ENCODE assay signal across 14 mouse cellular contexts in genomic region chr17:36225231-36225824, GRCm38 (mm10). TPM values are rescaled to one million over a fixed set of nuclear protein-coding genes. Genes with fewer than 3 reads are reported as not detected.
DNase-seq lines count a peak whose midpoint lies in the region; ATAC-seq and TF ChIP-seq lines count a peak whose summit lies in the region.
"Had no signal": no experiment of that assay in that cellular context is flagged by ENCODE, and none has a peak within 500 bp of the region (broad histone marks: within the 10 kb centered on the region; RNA-seq: fewer than 3 reads in every experiment).

No protein-coding gene starts in this region.

- peaks cover 6% of the 10 kb centered on the region for H3K4me1 ChIP-seq in forebrain, embryonic 10.5 days
- no peaks in the 10 kb centered on the region for H3K4me1 ChIP-seq in forebrain, embryonic 12.5 days
- H3K4me1 ChIP-seq in lung, embryonic 14.5 days (ENCODE audit: insufficient read depth): no peaks in the 10 kb centered on the region
- H3K4me1 ChIP-seq in hindbrain, embryonic 16.5 days (ENCODE audit: control insufficient read depth, insufficient read depth, low read depth, low read length): no peaks in the 10 kb centered on the region
- H3K4me1 ChIP-seq in liver, embryonic 11.5 days (replicated peaks; ENCODE audit: control insufficient read depth, insufficient read depth, low read length): no peaks in the 10 kb centered on the region

- no peak for DNase-seq in forebrain, embryonic 10.5 days (ENCODE audit: extremely low spot score, low spot score)
- no peak for DNase-seq in lung, embryonic 14.5 days
- no peak for DNase-seq in lung, postnatal 14 days
- peak; percentile 8 for DNase-seq in brain, embryonic 14.5 days (ENCODE audit: low read depth)
- DNase-seq in liver, embryonic 11.5 days (ENCODE audit: low spot score): no peak
- DNase-seq: adrenal gland, postnatal 14 days; cerebellum, adult 18-20 months; gastrocnemius, postnatal 25 days had no signal

- no peaks in the 10 kb centered on the region for H3K36me3 ChIP-seq in forebrain, embryonic 10.5 days (replicated peaks)
- no peaks in the 10 kb centered on the region for H3K36me3 ChIP-seq in forebrain, embryonic 12.5 days (replicated peaks)
- H3K36me3 ChIP-seq in lung, embryonic 14.5 days (ENCODE audit: insufficient read depth): no peaks in the 10 kb centered on the region
- no peaks in the 10 kb centered on the region for H3K36me3 ChIP-seq in hindbrain, embryonic 16.5 days (ENCODE audit: control insufficient read depth, insufficient read depth, low read length)
- no peaks in the 10 kb centered on the region for H3K36me3 ChIP-seq in liver, embryonic 11.5 days (ENCODE audit: control insufficient read depth, insufficient read depth, low read length)

- TF ChIP-seq CTCF in lung, embryonic 14.5 days (IDR thresholded peaks at IDR 0.05; ENCODE audit: low read depth): no peak
- TF ChIP-seq CTCF in brain, embryonic 14.5 days (IDR thresholded peaks at IDR 0.05; ENCODE audit: borderline replicate concordance, extremely low read depth, insufficient read depth, insufficient read length): no peak

- no peak for ATAC-seq in forebrain, embryonic 12.5 days (ENCODE audit: low FRiP score)
- ATAC-seq in lung, embryonic 14.5 days (ENCODE audit: insufficient read depth): peak; percentile 31; the same call in 1 of the 2 replicates
- ATAC-seq in hindbrain, embryonic 16.5 days: no peak
- no peak for ATAC-seq in liver, embryonic 11.5 days (replicated peaks; ENCODE audit: low FRiP score)
- ATAC-seq in CD4-positive, CD25-positive, alpha-beta regulatory T cell, adult 4 months: no peak
- ATAC-seq: lung, postnatal 0 days had no signal

- H3K9me3 ChIP-seq in forebrain, embryonic 10.5 days: no peaks in the 10 kb centered on the region
- no peaks in the 10 kb centered on the region for H3K9me3 ChIP-seq in forebrain, embryonic 12.5 days
- no peaks in the 10 kb centered on the region for H3K9me3 ChIP-seq in lung, embryonic 14.5 days (ENCODE audit: low read depth, low read length)
- H3K9me3 ChIP-seq in hindbrain, embryonic 16.5 days (ENCODE audit: control insufficient read depth, low read length): no peaks in the 10 kb centered on the region
- no peaks in the 10 kb centered on the region for H3K9me3 ChIP-seq in liver, embryonic 11.5 days (ENCODE audit: control insufficient read depth, low read length)

- peak overlapping the region; percentile 14 for H3K4me3 ChIP-seq in forebrain, embryonic 10.5 days
- no peak overlapping the region for H3K4me3 ChIP-seq in forebrain, embryonic 12.5 days (replicated peaks)
- H3K4me3 ChIP-seq in lung, embryonic 14.5 days (ENCODE audit: low read depth, low read length): no peak overlapping the region
- H3K4me3 ChIP-seq in hindbrain, embryonic 16.5 days (ENCODE audit: low read length): no peak overlapping the region
- H3K4me3 ChIP-seq in liver, embryonic 11.5 days (ENCODE audit: low read depth, low read length): no peak overlapping the region
- H3K4me3 ChIP-seq: left cerebral cortex, adult 2 months had no signal

- no peak overlapping the region for H3K4me2 ChIP-seq in forebrain, embryonic 12.5 days
- peak overlapping the region; percentile 21 for H3K4me2 ChIP-seq in lung, embryonic 14.5 days
- peak overlapping the region; percentile 16 for H3K4me2 ChIP-seq in hindbrain, embryonic 16.5 days (ENCODE audit: low read length)
- H3K4me2 ChIP-seq in liver, embryonic 11.5 days: no peak overlapping the region

- peaks cover 46% of the 10 kb centered on the region for H3K27me3 ChIP-seq in forebrain, embryonic 10.5 days (ENCODE audit: poor library complexity, severe bottlenecking)
- peaks cover 33% of the 10 kb centered on the region for H3K27me3 ChIP-seq in forebrain, embryonic 12.5 days
- H3K27me3 ChIP-seq in lung, embryonic 14.5 days (ENCODE audit: insufficient read depth, low read length): peaks cover 39% of the 10 kb centered on the region
- H3K27me3 ChIP-seq in hindbrain, embryonic 16.5 days (replicated peaks; ENCODE audit: control insufficient read depth, insufficient read depth, low read length): peaks cover 19% of the 10 kb centered on the region
- H3K27me3 ChIP-seq in liver, embryonic 11.5 days (replicated peaks; ENCODE audit: control insufficient read depth, insufficient read depth, low read length): peaks cover 57% of the 10 kb centered on the region

- H3K9ac ChIP-seq in forebrain, embryonic 12.5 days: no peak overlapping the region
- H3K9ac ChIP-seq in lung, embryonic 14.5 days: no peak overlapping the region
- H3K9ac ChIP-seq in hindbrain, embryonic 16.5 days (ENCODE audit: low read depth, low read length): no peak overlapping the region
- no peak overlapping the region for H3K9ac ChIP-seq in liver, embryonic 11.5 days (ENCODE audit: low read depth, low read length)

- H3K27ac ChIP-seq in forebrain, embryonic 10.5 days: no peak overlapping the region
- H3K27ac ChIP-seq in forebrain, embryonic 12.5 days: no peak overlapping the region
- H3K27ac ChIP-seq in lung, embryonic 14.5 days (ENCODE audit: low read depth): no peak overlapping the region
- no peak overlapping the region for H3K27ac ChIP-seq in hindbrain, embryonic 16.5 days (ENCODE audit: low read depth, low read length)
- H3K27ac ChIP-seq in liver, embryonic 11.5 days (ENCODE audit: low read depth, low read length): no peak overlapping the region
- H3K27ac ChIP-seq: kidney, postnatal 0 days; left cerebral cortex, adult 2 months had no signal

- TF ChIP-seq POLR2A in brain, embryonic 14.5 days (IDR thresholded peaks at IDR 0.05; ENCODE audit: borderline replicate concordance, extremely low read depth, insufficient read depth, insufficient read length, poor library complexity, severe bottlenecking): no peak

- WGBS in forebrain, embryonic 10.5 days: 9% methylated on average over 9 of the region's 9 CpGs
- WGBS in forebrain, embryonic 12.5 days: 13% methylated on average over 9 of the region's 9 CpGs
- WGBS in lung, embryonic 14.5 days: 10% methylated on average over 9 of the region's 9 CpGs
- 9% methylated on average over 9 of the region's 9 CpGs for WGBS in hindbrain, embryonic 16.5 days
- 16% methylated on average over 9 of the region's 9 CpGs for WGBS in liver, embryonic 11.5 days

RNA-seq across cellular contexts. Expression of gene Rpp21, which starts 32.5 kb away (rescaled TPM):
- polyA plus RNA-seq in forebrain, embryonic 10.5 days (2016; fragmentation: Nextera tagmentation; extraction: Ambion mirVana): 94.4 and 98.2 TPM in 2 replicates
- 75.8 and 84.7 TPM in 2 replicates for polyA plus RNA-seq in forebrain, embryonic 12.5 days (2016; fragmentation: Nextera tagmentation; extraction: Ambion mirVana)
- 188 and 195 TPM in 2 replicates for polyA plus RNA-seq in lung, embryonic 14.5 days (2014; fragmentation: Nextera tagmentation; extraction: Ambion mirVana)
- polyA plus RNA-seq in brain, embryonic 14.5 days (2012; rRNA removed): 76.1 and 111 TPM in 2 replicates
- polyA plus RNA-seq in hindbrain, embryonic 16.5 days (2015; fragmentation: Nextera tagmentation; extraction: Ambion mirVana): 117 and 131 TPM in 2 replicates
- 101 and 112 TPM in 2 replicates for polyA plus RNA-seq in liver, embryonic 11.5 days (2014; fragmentation: Nextera tagmentation; extraction: Ambion mirVana)
- 100 to 1,000 TPM; 191 to 211 TPM for polyA plus RNA-seq in CD4-positive, CD25-positive, alpha-beta regulatory T cell, adult 4 months (2017; shearing (Covaris generic))

RNA-seq across cellular contexts. Expression of gene H2-T3, which starts 35.2 kb away (rescaled TPM):
- polyA plus RNA-seq in forebrain, embryonic 10.5 days (2016; fragmentation: Nextera tagmentation; extraction: Ambion mirVana): not detected in 2 replicates
- not detected in 2 replicates for polyA plus RNA-seq in forebrain, embryonic 12.5 days (2016; fragmentation: Nextera tagmentation; extraction: Ambion mirVana)
- polyA plus RNA-seq in lung, embryonic 14.5 days (2014; fragmentation: Nextera tagmentation; extraction: Ambion mirVana): 1.3 and 1.4 TPM in 2 replicates
- polyA plus RNA-seq in brain, embryonic 14.5 days (2012; rRNA removed): not detected in 2 replicates
- not detected in 2 replicates for polyA plus RNA-seq in hindbrain, embryonic 16.5 days (2015; fragmentation: Nextera tagmentation; extraction: Ambion mirVana)
- not detected in 2 replicates for polyA plus RNA-seq in liver, embryonic 11.5 days (2014; fragmentation: Nextera tagmentation; extraction: Ambion mirVana)
- 1 to 10 TPM in 1 of 2 experiments, under 1 TPM in 1; 0.95 to 1.3 TPM for polyA plus RNA-seq in CD4-positive, CD25-positive, alpha-beta regulatory T cell, adult 4 months (2017; shearing (Covaris generic))
- polyA plus RNA-seq: kidney, postnatal 0 days had no signal

RNA-seq across cellular contexts. Expression of gene Trim39, which starts 46.7 kb away (rescaled TPM):
- polyA plus RNA-seq in forebrain, embryonic 10.5 days (2016; fragmentation: Nextera tagmentation; extraction: Ambion mirVana): 20.5 and 23.9 TPM in 2 replicates
- polyA plus RNA-seq in forebrain, embryonic 12.5 days (2016; fragmentation: Nextera tagmentation; extraction: Ambion mirVana): 22.2 and 23.3 TPM in 2 replicates
- 15.8 and 15.9 TPM in 2 replicates for polyA plus RNA-seq in lung, embryonic 14.5 days (2014; fragmentation: Nextera tagmentation; extraction: Ambion mirVana)
- polyA plus RNA-seq in brain, embryonic 14.5 days (2012; rRNA removed): 45.9 and 47.9 TPM in 2 replicates
- 22.1 and 25.4 TPM in 2 replicates for polyA plus RNA-seq in hindbrain, embryonic 16.5 days (2015; fragmentation: Nextera tagmentation; extraction: Ambion mirVana)
- 13.1 and 14.9 TPM in 2 replicates for polyA plus RNA-seq in liver, embryonic 11.5 days (2014; fragmentation: Nextera tagmentation; extraction: Ambion mirVana)
- polyA plus RNA-seq in CD4-positive, CD25-positive, alpha-beta regulatory T cell, adult 4 months (2017; shearing (Covaris generic)): 10 to 100 TPM; 17.2 to 25.9 TPM

RNA-seq across cellular contexts. Expression of gene Gm8909, which starts 57.0 kb away (rescaled TPM):
- polyA plus RNA-seq in forebrain, embryonic 10.5 days (2016; fragmentation: Nextera tagmentation; extraction: Ambion mirVana): not detected in 2 replicates
- not detected in 2 replicates for polyA plus RNA-seq in forebrain, embryonic 12.5 days (2016; fragmentation: Nextera tagmentation; extraction: Ambion mirVana)
- polyA plus RNA-seq in lung, embryonic 14.5 days (2014; fragmentation: Nextera tagmentation; extraction: Ambion mirVana): 44.4 and 51.4 TPM in 2 replicates
- polyA plus RNA-seq in brain, embryonic 14.5 days (2012; rRNA removed): 0.16 TPM in 1 of 2 replicates, not detected in the other
- not detected in 2 replicates for polyA plus RNA-seq in hindbrain, embryonic 16.5 days (2015; fragmentation: Nextera tagmentation; extraction: Ambion mirVana)
- polyA plus RNA-seq in liver, embryonic 11.5 days (2014; fragmentation: Nextera tagmentation; extraction: Ambion mirVana): 0.25 and 0.31 TPM in 2 replicates
- 1 to 10 TPM; 2.5 to 5.0 TPM for polyA plus RNA-seq in CD4-positive, CD25-positive, alpha-beta regulatory T cell, adult 4 months (2017; shearing (Covaris generic))
- polyA plus RNA-seq: kidney, postnatal 0 days had no signal

Comparison
In these comparisons a context has a peak if more than half of its experiments do, and no peak if none do; other contexts are left out.
1. H3K4me2 ChIP-seq: peak in lung, embryonic 14.5 days (single experiment) and hindbrain, embryonic 16.5 days (single experiment); none in forebrain, embryonic 12.5 days (single experiment) and liver, embryonic 11.5 days (single experiment).